ENCODE assay signal across 19 mouse cellular contexts in genomic region chr7:46881941-46882340, GRCm38 (mm10). TPM values are rescaled to one million over a fixed set of nuclear protein-coding genes. Genes with fewer than 3 reads are reported as not detected.
DNase-seq lines count a peak whose midpoint lies in the region; ATAC-seq and TF ChIP-seq lines count a peak whose summit lies in the region.
"Not testable (repeated sequence)": the region's sequence is repeated elsewhere in the genome, so short reads cannot be mapped to it uniquely, and the experiment has no call there.
"Had no signal": no experiment of that assay in that cellular context is flagged by ENCODE, and none has a peak within 500 bp of the region (broad histone marks: within the 10 kb centered on the region; RNA-seq: fewer than 3 reads in every experiment).

No protein-coding gene starts in this region.

- peak; percentile 36 for DNase-seq in A20 (ENCODE audit: low read depth, low spot score)
- DNase-seq in CH12.LX (ENCODE audit: extremely low read depth): peak; percentile 9

- dilution Hi-C loops in CH12.LX (cut with MboI; ENCODE audit: extremely low pct_ligation_motif_present, extremely low pct_unique_long_range_greater_than_20kb, low sequenced_read_pairs): not testable (repeated sequence)

- H3K27ac ChIP-seq in CH12.LX (ENCODE audit: insufficient read depth, low read depth): not testable (repeated sequence)

- not testable (repeated sequence) for H3K27me3 ChIP-seq in CH12.LX (replicated peaks); myocyte (ENCODE audit: control insufficient read depth, insufficient read depth, insufficient read length)

- H3K4me2 ChIP-seq in CH12.LX (ENCODE audit: insufficient read depth, low read depth, poor library complexity, severe bottlenecking); myocyte (ENCODE audit: low read depth): not testable (repeated sequence)

- H3K9ac ChIP-seq in CH12.LX (ENCODE audit: insufficient read depth, low read depth): not testable (repeated sequence)

- TF ChIP-seq POLR2A in CH12.LX (IDR thresholded peaks at IDR 0.05; ENCODE audit: low read depth, low read length); myocyte (IDR thresholded peaks at IDR 0.05; ENCODE audit: insufficient read length, low read depth): not testable (repeated sequence)

- not testable (repeated sequence) for H3ac ChIP-seq in myocyte (ENCODE audit: control insufficient read depth, insufficient read length)

- TF ChIP-seq RAD21 in CH12.LX (IDR thresholded peaks at IDR 0.05; ENCODE audit: low read depth, low read length): not testable (repeated sequence)

- TF ChIP-seq EP300 in CH12.LX (IDR thresholded peaks at IDR 0.05; ENCODE audit: low read length): not testable (repeated sequence)

- in situ Hi-C loops in CH12.LX (cut with MboI; ENCODE audit: low pct_ligation_motif_present, low pct_unique_long_range_greater_than_20kb, low sequenced_read_pairs): not testable (repeated sequence)

- H3K4me1 ChIP-seq in CH12.LX (ENCODE audit: control insufficient read depth in 1 of 2, insufficient read depth in 2 of 2): peaks cover 2 to 14% of the 10 kb centered on the region in 2 experiments; a peak in 2 of 4 replicates

- peak; percentile 53 for ATAC-seq in granulocyte monocyte progenitor cell, adult 5-6 weeks (replicated peaks; ENCODE audit: poor library complexity, severe bottlenecking)

- H3K36me3 ChIP-seq in CH12.LX (replicated peaks in 1 of 2; ENCODE audit: control insufficient read depth in 1 of 2, insufficient read depth in 1 of 2, low read length in 1 of 2): peaks cover 3 to 21% of the 10 kb centered on the region in 2 experiments
- H3K36me3 ChIP-seq in myocyte (ENCODE audit: control insufficient read depth, insufficient read depth): not testable (repeated sequence)

- TF ChIP-seq CTCF in CH12.LX (conservative IDR thresholded peaks at IDR 0.05 in 1 of 2, IDR thresholded peaks at IDR 0.05 in 1 of 2; ENCODE audit: low read depth in 2 of 2, low read length in 2 of 2): not testable (repeated sequence)

- not testable (repeated sequence) for H3K79me2 ChIP-seq in CH12.LX (replicated peaks; ENCODE audit: control insufficient read depth, extremely low read depth, insufficient read depth, poor library complexity, severe bottlenecking); myocyte (ENCODE audit: control insufficient read depth, insufficient read depth)

- not testable (repeated sequence) for H3K9me3 ChIP-seq in CH12.LX (replicated peaks; ENCODE audit: low read length)

- H3K4me3 ChIP-seq in CH12.LX (replicated peaks in 1 of 3; ENCODE audit: low read depth in 2 of 3, low read length in 2 of 3, poor library complexity in 1 of 3); myocyte: not testable (repeated sequence)

TF ChIP-seq in CH12.LX, 34 proteins besides CTCF, POLR2A, EP300 and RAD21:
- TF ChIP-seq ETS1 (conservative IDR thresholded peaks at IDR 0.05; ENCODE audit: low read depth, low read length) (peak; percentile 35; the same call in 1 of the 2 replicates), BHLHE40 (IDR thresholded peaks at IDR 0.05; ENCODE audit: low read depth, low read length) (peak; percentile 76), IRF4 (IDR thresholded peaks at IDR 0.05; ENCODE audit: low read depth, low read length) (0 out of 2 replicates have a peak, but pooled peaks have one; percentile 12)

TF ChIP-seq in myocyte, 11 proteins besides CTCF, POLR2A, EP300 and RAD21:
- peak; percentile 13 for TF ChIP-seq POLR2AphosphoS2 (IDR thresholded peaks at IDR 0.05; ENCODE audit: insufficient read length, low read depth)

RNA-seq across cellular contexts. Expression of gene Ldhc, which starts 20.9 kb away (rescaled TPM):
- total RNA-seq in CH12.LX (2012; rRNA removed) (not detected in 2 replicates), CH12.LX (2014; rRNA removed) (not detected in 2 replicates)
- polyA plus RNA-seq in CH12.LX (2012; ENCODE audit: insufficient read length, low read depth) (not detected in 2 replicates), myocyte (2012; fragmentation: generic; extraction: Trizol) (0.08 TPM)
- total RNA-seq in granulocyte monocyte progenitor cell, adult 5-6 weeks (2014; fragmentation: Nextera tagmentation): 3.5 TPM in 1 of 2 replicates, not detected in the other
- total RNA-seq in granulocyte monocyte progenitor cell, adult 5-6 weeks (2017): 1.2 TPM in 1 of 2 replicates, not detected in the other
- total RNA-seq: adrenal gland, adult 18-20 months; adrenal gland, adult 2 months; adrenal gland, adult 8-10 months; adrenal gland, postnatal 10 days; adrenal gland, postnatal 14 days; adrenal gland, postnatal 25 days; adrenal gland, postnatal 36 days; adrenal gland, postnatal 4 days; G1E; MEL had no signal
- polyA plus RNA-seq: activated CD4-positive, CD25-positive, alpha-beta regulatory T cell, adult 4 months; adrenal gland, adult 2 months; C2C12; CD4-positive, CD25-positive, alpha-beta regulatory T cell, adult 4 months; cerebellum, adult 2 months; G1E; Patski had no signal

RNA-seq across cellular contexts. Expression of gene Tsg101, which starts 37.8 kb away (rescaled TPM):
- 19.8 and 23.8 TPM in 2 replicates for total RNA-seq in CH12.LX (2012; rRNA removed)
- 46.0 and 49.9 TPM in 2 replicates for total RNA-seq in CH12.LX (2014; rRNA removed)
- 84.1 and 93.5 TPM in 2 replicates for polyA plus RNA-seq in CH12.LX (2012; ENCODE audit: insufficient read length, low read depth)
- total RNA-seq in granulocyte monocyte progenitor cell, adult 5-6 weeks (2014; fragmentation: Nextera tagmentation): 79.0 and 140 TPM in 2 replicates
- total RNA-seq in granulocyte monocyte progenitor cell, adult 5-6 weeks (2017): 33.1 and 43.8 TPM in 2 replicates
- 68.5 TPM for polyA plus RNA-seq in myocyte (2012; fragmentation: generic; extraction: Trizol)

RNA-seq across cellular contexts. Expression of gene Ldha, which starts 40.7 kb away (rescaled TPM):
- total RNA-seq in CH12.LX (2012; rRNA removed): 702 and 970 TPM in 2 replicates
- total RNA-seq in CH12.LX (2014; rRNA removed): 1,007 and 1,199 TPM in 2 replicates
- polyA plus RNA-seq in CH12.LX (2012; ENCODE audit: insufficient read length, low read depth): 1,412 and 1,555 TPM in 2 replicates
- total RNA-seq in granulocyte monocyte progenitor cell, adult 5-6 weeks (2014; fragmentation: Nextera tagmentation): 641 and 708 TPM in 2 replicates
- 507 and 538 TPM in 2 replicates for total RNA-seq in granulocyte monocyte progenitor cell, adult 5-6 weeks (2017)
- 1,758 TPM for polyA plus RNA-seq in myocyte (2012; fragmentation: generic; extraction: Trizol)
